Mouse (Mus musculus) lung, adult 18-20 months (tissue): ENCODE data around the gene Vps8.

Experiments
- DNase-seq, 2 experiments: peaks; one replicate each; pipeline ENCODE4 v3.0.0; 2022; ENCODE audit warnings: mixed read lengths in 2 of 2

Vps8 gene

DNA sequence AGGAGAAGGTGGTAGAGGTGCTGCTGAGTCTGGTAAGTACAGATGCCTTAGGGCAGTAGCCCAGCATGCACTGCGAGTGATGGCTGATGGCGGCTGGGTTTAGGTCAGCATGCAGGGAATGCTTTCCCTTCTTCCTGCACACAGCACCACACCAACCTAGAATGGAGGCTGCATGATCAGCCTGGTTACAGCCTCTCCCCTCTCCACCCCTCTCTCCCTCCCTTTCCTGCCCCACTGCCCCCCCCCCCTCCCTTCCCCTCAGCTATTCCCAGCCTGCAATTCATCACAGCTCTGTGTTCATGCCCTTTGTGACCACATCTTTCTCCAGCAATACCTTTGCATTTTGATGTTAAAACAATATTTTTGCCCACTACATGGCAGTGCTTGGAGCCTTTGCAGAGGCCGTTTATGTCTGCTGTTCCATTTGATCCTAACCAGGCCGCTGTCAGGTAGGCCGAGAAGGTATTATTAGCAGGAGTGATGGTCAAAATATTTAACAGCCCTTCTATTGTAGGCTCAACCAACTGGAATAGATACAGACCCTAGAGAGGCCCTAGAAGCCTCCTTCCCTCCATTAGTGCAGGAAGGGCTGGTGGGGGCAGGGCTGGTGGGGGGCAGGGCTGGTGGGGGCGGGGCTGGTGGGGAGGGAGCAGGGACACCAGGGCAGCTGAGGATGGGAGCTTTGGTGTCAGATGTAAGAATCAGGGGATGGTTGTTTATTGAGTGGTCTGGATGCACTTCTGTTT is 17.5 kb upstream of the Vps8 start:
- no peak for DNase-seq

DNA sequence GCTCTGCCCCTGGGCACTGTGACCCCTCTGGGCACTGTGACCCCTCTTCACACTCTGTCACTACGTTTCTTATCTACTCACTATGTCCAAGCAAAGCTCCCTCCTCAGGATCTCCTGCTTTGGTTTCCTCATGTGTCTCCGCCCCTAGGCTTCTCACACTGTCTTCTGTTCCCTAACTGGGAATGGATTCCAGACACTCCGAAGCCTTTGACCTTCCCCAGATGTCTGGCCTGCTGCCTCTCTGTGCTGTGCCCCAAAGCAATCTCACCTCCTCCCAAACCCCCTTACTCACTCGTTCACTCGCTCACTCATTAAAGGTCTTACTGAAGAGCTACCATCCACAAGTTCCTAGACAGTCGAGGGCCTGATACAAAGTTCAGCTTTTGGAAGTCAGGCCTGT is 16.8 kb upstream of the Vps8 start:
- DNase-seq, result no peak

DNA sequence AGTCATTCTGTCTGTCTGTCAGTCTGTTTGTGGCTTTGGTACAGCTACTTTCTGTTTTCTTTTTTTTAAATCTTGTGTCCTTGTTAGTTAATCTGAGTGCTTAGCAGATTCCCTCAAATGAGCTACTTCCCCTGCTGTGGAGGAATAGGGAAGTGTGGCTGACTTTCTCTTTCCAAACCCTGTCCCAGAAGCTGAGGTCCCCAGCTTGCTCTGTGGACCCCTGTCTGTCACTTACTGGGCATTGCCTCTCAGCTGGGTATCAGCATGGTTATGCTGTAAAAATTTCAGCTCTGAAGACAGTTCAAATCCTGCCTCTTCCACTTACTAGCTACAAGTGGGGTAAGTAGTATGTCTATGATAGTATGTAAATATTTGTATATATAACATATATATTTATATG is 11.1 kb upstream of the Vps8 start:
- DNase-seq, result no peak

DNA sequence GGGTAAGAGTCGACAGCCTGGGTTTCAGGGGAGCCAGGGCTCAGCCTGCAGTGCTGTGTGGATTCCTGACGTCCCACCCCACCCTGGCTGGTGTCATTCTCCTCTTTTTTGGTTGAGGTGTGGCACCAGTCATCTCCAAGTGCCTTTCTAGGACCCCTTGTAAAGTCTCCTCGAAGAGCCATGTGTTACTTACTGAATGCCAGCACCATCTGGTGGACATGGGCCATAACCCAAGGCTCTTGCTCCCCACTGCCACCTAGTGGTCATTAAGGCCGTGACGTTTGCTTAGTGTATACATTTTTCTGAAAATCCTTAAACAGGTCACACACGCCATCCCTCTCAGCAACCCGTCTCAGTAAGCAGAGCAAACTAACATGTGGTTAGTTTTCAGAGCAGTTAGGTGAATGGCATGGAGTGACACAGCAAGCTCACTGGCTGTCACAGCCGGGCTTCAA is 10.3 kb upstream of the Vps8 start:
- DNase-seq, result peak; percentile 66 to 70

DNA sequence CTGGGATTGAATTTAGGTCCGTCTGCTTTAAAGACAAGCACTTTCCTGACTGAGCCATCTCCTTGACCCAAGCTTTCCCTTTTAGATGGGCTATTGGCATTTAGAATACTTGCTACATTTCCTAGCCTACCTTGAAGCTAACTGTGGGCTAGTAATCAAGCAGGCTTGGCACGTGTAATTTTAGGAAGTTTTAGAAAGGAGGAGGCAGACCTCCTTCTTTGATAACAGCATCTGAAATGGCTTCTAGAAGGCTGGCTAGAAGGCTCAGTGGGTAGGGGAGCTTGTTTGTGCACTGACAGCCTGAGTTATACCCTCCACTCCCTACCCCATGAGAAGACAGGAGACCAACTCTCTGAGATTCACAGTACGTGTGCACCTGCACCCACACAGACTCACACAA is 9.1 kb upstream of the Vps8 start:
- no peak for DNase-seq

DNA sequence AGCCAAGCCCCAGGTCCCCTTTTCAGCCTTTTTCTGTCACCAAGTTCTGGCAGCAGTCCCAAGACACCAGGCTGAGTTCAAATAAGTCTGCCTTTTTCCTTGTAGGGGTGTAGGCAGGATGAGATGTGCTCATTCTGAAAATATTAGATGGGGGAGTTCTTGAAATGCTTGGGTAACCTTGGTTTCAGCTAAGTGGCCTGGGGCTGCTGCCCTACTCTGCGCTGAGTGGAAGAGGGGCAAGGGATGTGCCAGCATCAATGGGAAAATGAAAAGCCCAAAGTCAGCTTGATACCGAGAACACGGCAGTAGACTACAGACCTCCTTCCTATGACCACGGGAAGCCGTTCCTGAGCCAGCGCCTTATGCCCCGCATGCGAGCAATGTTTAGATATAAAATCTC is 7.8 kb upstream of the Vps8 start:
- no peak for DNase-seq

DNA sequence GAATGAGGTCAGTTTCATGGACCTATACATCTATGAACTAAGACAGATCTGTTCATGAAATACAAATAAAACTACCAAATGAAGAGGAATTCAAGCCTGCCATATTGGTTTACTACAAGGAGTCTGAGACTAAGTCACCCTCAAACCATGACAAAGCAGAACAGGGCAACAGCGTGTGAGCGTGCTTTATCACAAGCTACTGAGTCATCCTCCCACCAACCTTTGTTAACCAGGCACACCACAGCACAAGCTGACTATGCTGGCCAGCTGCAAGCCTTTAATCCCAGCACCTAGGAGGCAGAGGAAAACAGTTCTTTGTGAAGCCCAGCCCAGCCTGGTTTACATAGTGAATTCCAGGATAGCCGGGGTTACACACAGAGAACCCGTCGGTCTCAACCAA is 4.9 kb upstream of the Vps8 start:
- DNase-seq, result no peak

DNA sequence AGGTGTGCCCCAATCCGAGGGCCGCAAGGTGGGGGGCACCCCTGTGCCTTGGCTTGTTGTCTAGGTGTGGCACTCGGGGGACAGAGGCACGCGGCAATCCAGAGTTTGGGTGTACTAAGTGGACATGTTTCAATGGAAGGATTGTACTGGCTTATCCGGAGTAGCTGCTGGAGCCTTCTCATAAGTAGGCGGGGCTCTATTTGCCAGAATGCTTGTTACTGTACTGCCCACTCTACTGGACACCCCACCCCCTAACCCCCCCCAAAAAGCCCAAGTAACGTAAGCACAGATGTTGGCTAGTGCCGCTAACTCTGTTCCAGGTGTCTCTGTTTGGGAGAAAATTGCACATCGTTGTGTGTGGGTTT is 610 bp downstream of the Vps8 start:
- peak in 1 of 2 experiments; percentile 51 for DNase-seq

DNA sequence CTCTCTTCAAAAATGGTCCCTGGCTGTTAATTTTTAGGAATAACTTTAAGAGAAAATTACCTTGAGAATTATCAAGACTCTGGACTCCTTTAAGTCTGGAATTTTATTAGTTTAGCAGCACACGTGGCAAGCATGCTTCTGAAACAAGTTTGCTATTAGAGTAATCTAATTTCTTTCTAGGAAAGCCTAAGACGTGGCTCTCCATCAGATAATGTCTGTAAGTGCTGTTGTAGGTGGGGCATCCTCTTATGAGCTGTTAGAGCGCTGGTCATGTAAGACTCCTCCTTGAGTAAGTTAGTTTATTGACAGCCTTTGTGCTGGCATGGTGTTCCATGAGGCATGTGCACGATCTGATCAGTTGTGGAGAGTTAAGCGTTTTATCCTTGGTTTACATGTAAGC is 5.2 kb downstream of the Vps8 start:
- DNase-seq, result no peak

DNA sequence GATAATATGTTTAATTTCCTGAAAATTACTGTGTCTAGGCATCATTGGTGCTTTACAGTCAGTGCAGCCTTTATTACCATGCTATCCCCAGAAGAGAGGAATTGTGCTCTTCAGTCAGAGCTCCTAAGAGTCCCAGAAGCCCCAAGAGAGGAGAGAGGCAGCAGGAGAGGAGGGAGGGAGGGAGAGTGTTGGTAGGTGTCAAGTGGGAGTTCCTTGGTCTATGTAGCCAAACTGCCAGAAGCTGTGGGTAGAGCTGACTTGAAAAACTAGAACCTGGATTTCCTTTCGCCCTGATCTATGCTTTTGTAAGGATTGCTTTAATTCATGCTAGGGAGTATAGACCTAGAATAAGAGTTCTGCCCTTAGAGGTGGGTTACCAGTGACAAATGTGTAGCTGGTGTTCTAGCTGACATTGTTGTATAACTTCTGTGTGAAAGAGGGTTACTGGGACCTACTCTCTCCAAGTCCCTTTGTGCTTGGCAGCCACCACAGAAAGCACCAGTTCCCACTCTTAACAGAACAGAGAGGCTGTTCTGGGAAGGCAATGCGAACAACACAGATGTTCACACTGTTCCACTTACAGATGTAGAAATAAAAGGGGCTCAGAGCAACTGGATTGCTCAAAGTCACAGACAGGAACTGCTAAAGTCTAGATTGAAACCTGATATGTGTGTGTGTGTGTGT is 7.6 kb downstream of the Vps8 start:
- DNase-seq, result no peak

DNA sequence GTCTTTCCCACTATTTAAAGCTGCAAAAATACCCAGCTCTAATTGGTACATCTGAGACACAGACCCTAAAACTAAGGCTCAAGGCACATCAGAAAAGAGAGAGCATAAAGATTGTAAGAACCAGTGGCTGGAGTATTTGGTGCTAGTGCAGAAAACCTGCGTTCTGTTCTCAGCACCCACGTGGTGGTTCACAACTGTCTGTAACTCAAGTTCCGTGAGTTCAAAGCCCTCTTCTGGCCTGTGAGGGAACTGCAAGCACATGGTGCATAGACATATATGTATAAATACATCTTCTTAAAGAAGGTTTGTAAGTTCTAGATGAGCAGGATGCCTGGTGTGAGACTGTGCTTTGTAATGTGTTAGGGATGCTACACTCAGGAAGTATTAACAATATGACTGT is 8.7 kb downstream of the Vps8 start:
- DNase-seq, result no peak

DNA sequence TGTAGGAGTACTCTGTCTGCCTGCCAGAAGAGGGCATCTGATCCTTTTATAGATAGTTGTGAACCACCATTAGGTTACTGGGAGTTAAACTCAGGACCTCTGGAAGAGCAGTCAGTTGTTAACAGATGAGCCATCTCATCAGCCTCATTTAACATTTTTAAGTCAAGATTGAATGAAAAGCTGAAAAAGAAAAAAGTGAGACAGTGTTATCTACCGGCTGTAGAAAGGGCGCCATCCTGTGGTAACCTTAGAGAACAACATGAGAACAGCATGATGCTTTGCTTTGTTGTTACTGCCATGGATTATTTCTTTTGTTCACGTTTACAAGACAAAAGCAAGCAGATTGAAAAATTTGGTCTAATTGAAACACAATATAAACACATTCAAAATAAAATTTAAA is 10.6 kb downstream of the Vps8 start:
- DNase-seq, result no peak

DNA sequence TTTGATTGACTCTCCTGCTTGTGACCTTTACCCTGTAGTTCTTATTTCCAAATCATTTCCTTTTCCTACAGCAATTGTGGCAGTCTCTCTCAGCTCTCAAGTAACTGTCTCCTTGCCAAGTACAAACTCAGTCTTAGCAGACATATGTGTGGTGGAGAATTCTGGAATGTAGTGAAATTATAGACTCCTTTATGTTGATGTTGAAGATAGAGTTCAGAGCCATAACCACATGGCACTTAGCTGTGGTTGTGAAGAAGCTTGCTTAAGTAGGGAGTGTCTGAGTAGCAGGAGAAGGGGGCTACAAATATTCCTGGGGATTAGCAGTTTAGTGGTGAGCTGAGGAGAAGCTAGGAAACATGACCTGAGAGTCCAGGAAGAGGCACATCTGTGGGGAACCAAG is 18.1 kb downstream of the Vps8 start:
- DNase-seq, result no peak

DNA sequence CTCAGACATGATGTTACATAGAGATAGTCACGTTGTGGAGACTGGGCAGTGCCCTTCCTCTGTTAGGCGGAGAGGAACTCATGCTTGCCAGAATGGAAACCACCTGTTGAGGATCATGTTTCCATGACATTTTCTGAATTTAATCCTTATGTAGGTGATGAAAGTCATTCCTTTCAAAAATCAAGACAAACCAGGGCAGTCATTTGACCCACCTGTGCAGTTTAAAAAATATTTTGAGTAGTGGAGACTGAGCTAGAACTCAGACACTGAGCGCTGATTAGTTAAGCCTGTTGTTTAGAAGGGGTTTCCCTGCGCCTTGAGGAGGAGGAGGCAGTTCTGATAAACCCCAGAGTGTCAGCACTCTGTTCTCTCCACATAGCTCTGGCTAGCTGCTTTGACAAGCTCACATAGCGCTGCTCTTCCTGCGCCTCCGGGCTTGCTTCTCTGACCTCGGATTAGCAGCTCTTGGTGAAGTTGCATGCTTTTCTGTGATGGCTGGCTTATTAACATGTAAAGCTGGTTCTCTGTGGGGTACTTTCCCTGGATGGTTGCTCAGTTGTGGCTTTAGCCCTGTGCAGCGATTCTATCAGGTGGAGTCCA is 22.2 kb downstream of the Vps8 start:
- no peak for DNase-seq

DNA sequence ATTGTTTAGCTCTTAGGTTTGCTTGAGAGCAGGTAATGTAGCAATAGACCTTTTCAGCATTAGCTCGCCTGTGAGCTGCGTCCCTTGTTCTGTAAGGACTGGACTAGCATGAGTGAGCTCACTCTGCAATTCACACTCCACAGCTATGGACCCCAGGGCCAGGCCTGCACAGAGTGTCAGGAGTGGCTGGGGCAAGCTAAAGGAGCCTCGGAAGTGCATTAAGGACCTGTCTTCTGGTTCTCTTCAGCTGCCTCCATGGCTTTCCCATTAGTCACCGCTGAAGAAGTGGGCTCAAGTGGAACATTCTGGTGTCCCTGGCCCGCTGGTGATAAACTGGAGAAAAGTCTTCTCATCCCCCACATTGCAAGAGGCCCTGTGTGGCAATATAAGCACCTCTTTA is 24.5 kb downstream of the Vps8 start:
- peak; percentile 45 to 55 for DNase-seq

DNA sequence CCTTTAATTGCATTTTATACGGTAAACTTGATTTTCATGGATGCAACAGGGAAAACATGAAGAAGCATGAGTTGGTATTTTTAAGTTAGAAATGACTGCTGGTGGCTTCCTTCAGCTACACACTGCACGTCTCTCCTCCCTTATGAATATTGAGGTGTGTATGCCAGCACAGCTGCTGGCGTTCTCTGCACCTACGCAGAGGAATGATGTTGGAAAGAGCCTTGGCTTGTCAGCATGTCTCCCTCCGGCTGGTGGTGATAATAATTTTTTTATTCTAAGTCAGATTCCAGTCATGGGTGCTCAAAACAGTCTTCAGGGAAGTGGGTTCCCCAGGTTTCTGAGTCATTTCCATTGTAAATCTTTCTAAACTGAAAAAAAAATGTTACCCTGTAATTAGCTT is 25.5 kb downstream of the Vps8 start:
- DNase-seq, result no peak

DNA sequence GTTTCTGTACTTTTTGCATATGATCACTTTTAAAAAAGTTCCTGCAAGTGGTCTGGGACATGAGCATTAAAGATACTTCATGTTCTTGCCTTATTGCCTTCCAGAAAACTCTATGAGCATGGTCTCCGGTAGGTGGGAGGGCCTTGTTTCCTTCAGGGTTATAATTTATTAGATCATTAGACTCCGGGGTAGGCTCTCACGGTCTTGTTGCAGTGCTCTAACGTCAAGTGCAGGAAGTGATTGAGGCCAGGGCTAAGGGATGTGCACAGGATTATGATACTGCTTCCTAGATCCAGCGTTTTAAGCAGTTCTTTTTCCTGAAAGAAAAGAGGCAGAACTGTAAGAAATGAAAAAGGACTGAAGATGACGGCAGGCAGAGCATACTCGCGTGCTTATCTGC is 27.0 kb downstream of the Vps8 start:
- no peak for DNase-seq

DNA sequence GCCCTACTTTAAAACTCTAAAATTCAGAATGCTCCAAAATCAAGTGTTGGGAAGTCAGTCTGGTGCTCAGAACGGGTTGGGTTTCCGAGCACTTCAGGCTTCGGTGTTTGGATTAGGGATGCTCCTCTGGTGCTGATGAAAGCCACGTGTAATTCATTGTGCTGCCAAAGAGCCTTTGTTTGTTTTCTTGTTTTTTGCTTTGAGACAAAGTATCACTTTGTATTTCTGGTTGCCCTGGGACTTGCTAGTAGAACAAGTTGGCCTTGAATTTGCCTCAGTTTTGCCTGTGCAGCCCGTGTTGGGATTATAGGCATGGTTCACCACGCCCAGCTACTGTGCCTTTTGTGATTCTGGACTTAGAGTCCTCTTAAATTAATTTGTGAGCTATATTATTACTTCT is 29.7 kb downstream of the Vps8 start:
- no peak for DNase-seq

DNA sequence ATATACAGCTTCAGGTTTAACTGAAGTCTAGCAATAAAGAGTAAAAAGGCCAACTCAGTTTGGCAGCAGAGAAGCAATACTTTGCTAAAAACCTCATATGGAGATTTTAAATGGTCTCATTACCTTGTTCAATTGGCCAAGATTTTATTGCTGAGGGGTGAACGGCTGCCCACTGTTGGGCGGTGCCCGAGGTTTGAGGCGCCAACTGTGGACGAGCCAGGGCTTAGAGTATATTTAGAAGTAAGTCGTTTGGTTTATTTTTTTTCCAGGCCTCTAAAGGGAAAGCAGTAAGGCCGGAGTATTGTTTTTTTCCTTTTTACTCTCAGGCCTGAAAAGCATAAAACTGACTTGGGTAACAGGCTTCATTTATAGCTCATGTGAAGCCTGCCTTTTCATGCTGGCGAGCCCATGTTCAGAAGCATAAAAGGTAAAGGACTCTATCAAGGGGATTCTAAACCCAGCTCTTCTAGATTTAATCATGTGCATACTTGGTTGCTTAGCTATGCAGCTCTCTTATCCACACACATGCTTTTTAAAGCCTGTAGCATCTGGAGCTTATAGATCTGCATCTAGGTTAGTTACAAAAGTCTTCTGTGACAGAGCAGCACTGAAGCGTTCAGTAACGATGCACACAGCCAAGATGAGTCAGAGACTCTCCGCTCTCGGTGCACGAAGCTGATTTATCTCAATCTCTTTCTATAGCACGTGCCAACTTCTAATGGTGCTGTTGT is 34.9 kb downstream of the Vps8 start:
- DNase-seq, result no peak

DNA sequence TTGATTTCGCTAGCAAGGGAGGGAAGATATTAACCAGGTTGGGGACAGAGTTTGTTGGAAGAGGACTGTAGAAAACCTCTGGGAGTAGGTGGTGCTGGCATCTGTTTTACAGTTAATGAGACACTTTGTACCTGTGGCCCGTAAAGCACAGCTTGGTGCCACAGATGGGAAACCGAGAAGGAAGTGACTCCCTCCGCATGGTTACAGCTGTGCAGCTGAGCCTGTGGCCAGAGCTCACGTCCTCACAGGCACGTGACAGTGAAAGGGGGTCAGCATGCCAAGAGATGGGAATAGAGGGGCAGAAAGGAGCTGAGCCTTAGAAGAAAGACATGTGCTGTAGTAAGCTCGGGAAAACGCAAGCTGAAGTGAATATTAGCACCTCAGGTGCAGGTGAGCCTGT is 43.0 kb downstream of the Vps8 start:
- no peak for DNase-seq

DNA sequence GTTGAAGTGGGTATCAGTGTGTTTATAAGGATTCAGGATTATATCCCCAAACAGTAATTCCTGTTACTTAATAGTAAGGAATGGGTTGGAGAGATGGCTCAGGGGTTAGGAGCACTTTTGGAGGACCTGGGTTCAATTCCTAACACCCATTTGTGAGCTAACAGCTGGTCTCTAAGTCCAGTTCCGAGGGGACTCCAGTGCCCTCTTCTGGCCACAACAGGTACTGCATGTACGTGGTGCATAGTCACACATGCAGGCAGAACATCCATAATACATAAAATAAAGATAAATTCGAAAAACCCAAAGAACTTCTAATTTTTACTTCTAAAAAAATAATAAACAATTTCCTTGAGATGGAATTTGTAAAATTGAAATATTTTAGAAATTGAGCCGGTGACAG is 47.5 kb downstream of the Vps8 start:
- DNase-seq, result no peak

DNA sequence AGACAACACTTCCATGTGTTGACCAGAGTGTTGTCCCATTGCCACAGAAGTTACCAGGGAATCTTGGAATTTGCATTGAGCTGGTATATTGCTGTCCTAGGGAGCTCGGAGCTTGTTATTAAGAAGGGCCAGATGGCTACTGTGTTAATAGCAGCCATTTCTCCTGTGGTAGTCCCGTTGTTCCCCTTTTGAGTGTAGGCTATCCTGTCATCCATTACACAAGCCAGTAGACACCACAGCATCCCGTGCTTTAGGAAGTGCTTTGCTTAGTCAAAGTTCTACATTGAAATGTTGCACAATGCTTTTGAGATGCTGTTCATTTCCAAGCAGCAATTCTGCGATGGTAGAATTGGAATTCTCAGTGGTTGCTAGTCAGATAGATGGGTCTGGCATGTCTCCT is 54.2 kb downstream of the Vps8 start:
- DNase-seq, result no peak

DNA sequence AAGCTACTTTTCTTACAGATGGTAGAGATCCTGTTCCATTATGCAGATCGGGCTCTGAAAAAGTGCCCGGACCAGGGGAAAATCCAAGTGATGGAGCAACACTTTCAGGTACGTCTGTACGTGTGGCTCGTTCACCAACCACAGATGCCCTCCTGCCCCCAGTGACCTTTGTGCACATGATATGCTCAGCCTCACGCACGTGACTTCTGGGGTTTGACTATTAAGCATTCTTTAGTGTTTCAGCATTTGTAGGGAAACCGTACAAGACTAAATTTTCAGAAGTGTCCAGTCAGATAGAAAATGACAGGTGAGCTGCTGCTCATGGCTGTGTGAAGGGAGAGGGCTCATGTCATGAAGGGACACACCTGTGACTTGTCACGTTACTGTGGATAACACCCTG is 55.5 kb downstream of the Vps8 start:
- DNase-seq, result no peak

DNA sequence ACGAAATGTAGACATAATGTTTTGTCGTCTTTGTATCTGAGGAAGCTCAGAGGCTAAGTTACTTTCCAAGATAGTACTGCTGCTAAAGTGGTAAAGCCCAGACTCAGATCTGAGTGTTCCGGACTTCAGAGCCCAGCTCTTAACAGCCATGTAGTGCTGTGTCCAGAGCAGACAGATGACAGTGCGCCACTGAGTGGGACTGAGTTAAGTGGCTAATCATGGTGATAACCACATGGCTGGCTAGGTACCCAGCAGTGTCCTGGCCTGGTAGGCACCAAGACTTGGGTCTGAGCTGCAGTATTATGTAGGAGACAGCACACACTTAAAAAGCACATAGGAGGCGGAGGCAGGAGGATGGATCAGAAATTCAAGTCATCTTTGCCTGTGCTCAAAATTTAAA is 60.9 kb downstream of the Vps8 start:
- no peak for DNase-seq
